Mouse (Mus musculus): ENCODE results near the gene Ankrd54. TPM values are rescaled to one million over a fixed set of nuclear protein-coding genes. Genes with fewer than 3 reads are reported as not detected.

Ankrd54 gene
- total and polyA plus RNA-seq, 3 experiments: 21.8 to 38.6 (median 26.4) TPM

GRCm38 (mm10) chr15:79022671-79023230 lies 39.9 kb downstream of the Ankrd54 start:
- H3K4me2 ChIP-seq (ENCODE audit: insufficient read depth, low read depth, poor library complexity, severe bottlenecking): no peak overlapping the region
- dilution Hi-C loops (cut with MboI; ENCODE audit: extremely low pct_ligation_motif_present, extremely low pct_unique_long_range_greater_than_20kb, low sequenced_read_pairs): no loop called here
- H3K9me3 ChIP-seq (replicated peaks; ENCODE audit: low read length): no peaks in the 10 kb centered on the region
- peaks cover 74% of the 10 kb centered on the region for H3K27me3 ChIP-seq (replicated peaks)
- H3K27ac ChIP-seq (ENCODE audit: insufficient read depth, low read depth): no peak overlapping the region
- in situ Hi-C loops (cut with MboI; ENCODE audit: low pct_ligation_motif_present, low pct_unique_long_range_greater_than_20kb, low sequenced_read_pairs): no loop called here
- H3K4me1 ChIP-seq (ENCODE audit: control insufficient read depth in 1 of 2, insufficient read depth in 2 of 2): peaks cover 0 to 5% of the 10 kb centered on the region in 2 experiments; a peak in 2 of 4 replicates
- TF ChIP-seq CHD2 (IDR thresholded peaks at IDR 0.05; ENCODE audit: low read length): no peak
- DNase-seq (ENCODE audit: extremely low read depth): no peak
- no peak overlapping the region for H3K4me3 ChIP-seq (replicated peaks in 1 of 3; ENCODE audit: low read depth in 2 of 3, low read length in 2 of 3, poor library complexity in 1 of 3)
- no peak overlapping the region for H3K9ac ChIP-seq (ENCODE audit: insufficient read depth, low read depth)
- H3K79me2 ChIP-seq (replicated peaks; ENCODE audit: control insufficient read depth, extremely low read depth, insufficient read depth, poor library complexity, severe bottlenecking): no peaks in the 10 kb centered on the region
- no peaks in the 10 kb centered on the region for H3K36me3 ChIP-seq (replicated peaks in 1 of 2; ENCODE audit: control insufficient read depth in 1 of 2, insufficient read depth in 1 of 2, low read length in 1 of 2)

GRCm38 (mm10) chr15:79018886-79019285 lies 43.8 kb downstream of the Ankrd54 start:
- no peaks in the 10 kb centered on the region for H3K36me3 ChIP-seq (replicated peaks in 1 of 2; ENCODE audit: control insufficient read depth in 1 of 2, insufficient read depth in 1 of 2, low read length in 1 of 2)
- H3K4me3 ChIP-seq (replicated peaks in 1 of 3; ENCODE audit: low read depth in 2 of 3, low read length in 2 of 3, poor library complexity in 1 of 3): no peak overlapping the region
- DNase-seq (ENCODE audit: extremely low read depth): no peak
- no peak overlapping the region for H3K4me2 ChIP-seq (ENCODE audit: insufficient read depth, low read depth, poor library complexity, severe bottlenecking)
- TF ChIP-seq POLR2A (IDR thresholded peaks at IDR 0.05; ENCODE audit: low read depth, low read length) (no peak), RAD21 (IDR thresholded peaks at IDR 0.05; ENCODE audit: low read depth, low read length) (peak; percentile 35), CTCF (conservative IDR thresholded peaks at IDR 0.05 in 1 of 2, IDR thresholded peaks at IDR 0.05 in 1 of 2; ENCODE audit: low read depth in 2 of 2, low read length in 2 of 2) (peak in 1 of 2 experiments; percentile 45; a peak in 2 of 4 replicates), ZC3H11A (IDR thresholded peaks at IDR 0.05; ENCODE audit: low read depth, low read length) (no peak)
- no peaks in the 10 kb centered on the region for H3K79me2 ChIP-seq (replicated peaks; ENCODE audit: control insufficient read depth, extremely low read depth, insufficient read depth, poor library complexity, severe bottlenecking)
- no peak overlapping the region for H3K9ac ChIP-seq (ENCODE audit: insufficient read depth, low read depth)
- no peaks in the 10 kb centered on the region for H3K9me3 ChIP-seq (replicated peaks; ENCODE audit: low read length)
- dilution Hi-C loops (cut with MboI; ENCODE audit: extremely low pct_ligation_motif_present, extremely low pct_unique_long_range_greater_than_20kb, low sequenced_read_pairs): no loop called here
- H3K4me1 ChIP-seq (ENCODE audit: control insufficient read depth in 1 of 2, insufficient read depth in 2 of 2): no peaks in the 10 kb centered on the region
- no peak overlapping the region for H3K27ac ChIP-seq (ENCODE audit: insufficient read depth, low read depth)
- in situ Hi-C loops (cut with MboI; ENCODE audit: low pct_ligation_motif_present, low pct_unique_long_range_greater_than_20kb, low sequenced_read_pairs): no loop called here
- peaks cover 39% of the 10 kb centered on the region for H3K27me3 ChIP-seq (replicated peaks)

- peaks cover 33% of the 10 kb centered on the region for H3K27me3 ChIP-seq (replicated peaks)
- no peaks in the 10 kb centered on the region for H3K9me3 ChIP-seq (replicated peaks; ENCODE audit: low read length)
- in situ Hi-C loops (cut with MboI; ENCODE audit: low pct_ligation_motif_present, low pct_unique_long_range_greater_than_20kb, low sequenced_read_pairs): no loop called here
- H3K9ac ChIP-seq (ENCODE audit: insufficient read depth, low read depth): no peak overlapping the region
- TF ChIP-seq E2F4 (IDR thresholded peaks at IDR 0.05; ENCODE audit: insufficient replicate concordance, low read depth, low read length) (no peak), ELF1 (IDR thresholded peaks at IDR 0.05; ENCODE audit: low read depth, low read length) (no peak), CHD2 (IDR thresholded peaks at IDR 0.05; ENCODE audit: low read length) (no peak), POLR2AphosphoS2 (IDR thresholded peaks at IDR 0.05; ENCODE audit: low read depth, low read length) (no peak), EP300 (IDR thresholded peaks at IDR 0.05; ENCODE audit: low read length) (no peak), CHD1 (IDR thresholded peaks at IDR 0.05; ENCODE audit: low read depth, low read length) (no peak), MEF2A (IDR thresholded peaks at IDR 0.05; ENCODE audit: borderline replicate concordance, low read depth, low read length) (no peak), GABPA (IDR thresholded peaks at IDR 0.05; ENCODE audit: insufficient replicate concordance, low read depth, low read length) (no peak), USF2 (conservative IDR thresholded peaks at IDR 0.05; ENCODE audit: low read depth, low read length) (no peak), JUND (conservative IDR thresholded peaks at IDR 0.05; ENCODE audit: low read depth, low read length) (no peak), UBTF (IDR thresholded peaks at IDR 0.05; ENCODE audit: low read depth, low read length) (no peak), CTCF (conservative IDR thresholded peaks at IDR 0.05 in 1 of 2, IDR thresholded peaks at IDR 0.05 in 1 of 2; ENCODE audit: low read depth in 2 of 2, low read length in 2 of 2) (no peak)
- dilution Hi-C loops (cut with MboI; ENCODE audit: extremely low pct_ligation_motif_present, extremely low pct_unique_long_range_greater_than_20kb, low sequenced_read_pairs): no loop called here
- no peaks in the 10 kb centered on the region for H3K79me2 ChIP-seq (replicated peaks; ENCODE audit: control insufficient read depth, extremely low read depth, insufficient read depth, poor library complexity, severe bottlenecking)
- H3K27ac ChIP-seq (ENCODE audit: insufficient read depth, low read depth): no peak overlapping the region
- no peaks in the 10 kb centered on the region for H3K36me3 ChIP-seq (replicated peaks in 1 of 2; ENCODE audit: control insufficient read depth in 1 of 2, insufficient read depth in 1 of 2, low read length in 1 of 2)
- no peaks in the 10 kb centered on the region for H3K4me1 ChIP-seq (ENCODE audit: control insufficient read depth in 1 of 2, insufficient read depth in 2 of 2)
- DNase-seq (ENCODE audit: extremely low read depth): no peak
- H3K4me3 ChIP-seq (replicated peaks in 1 of 3; ENCODE audit: low read depth in 2 of 3, low read length in 2 of 3, poor library complexity in 1 of 3): no peak overlapping the region
- H3K4me2 ChIP-seq (ENCODE audit: insufficient read depth, low read depth, poor library complexity, severe bottlenecking): no peak overlapping the region
Measured at GRCm38 (mm10) chr15:79018191-79018590, 44.5 kb downstream of the Ankrd54 start.
